Mouse (Mus musculus) megakaryocyte-erythroid progenitor cell, adult 5 weeks (primary cell): Measurements from ENCODE around the gene Gif. TPM values are rescaled to one million over a fixed set of nuclear protein-coding genes. Genes with fewer than 3 reads are reported as not detected.

Source experiments
- polyA plus RNA-seq: library from polyadenylated mRNA; stranded (reverse); fragments of >175 nt; gene quantifications from 2 replicates; pipeline ENCODE4 v1.2.3, GENCODE M21; 2012

Gif gene
- polyA plus RNA-seq = not detected in 2 replicates

GRCm38 (mm10) chr19:11747298-11747697 is at the start of gene Gif:
Gene Gif, plus strand, starts transcription at chr19:11747554.

GRCm38 (mm10) chr19:11770205-11770892 is 23.0 kb downstream of the Gif start, which contains the start of gene Mrpl16:
Gene Mrpl16, plus strand, starts transcription at chr19:11770391.

Other genes with a start within 250 kb of the Gif start
- 1.8 and 2.7 TPM in 2 replicates for gene Ms4a6b, start 231.0 kb upstream of the Gif start, polyA plus RNA-seq
- not detected in 2 replicates for gene Ms4a4d, start 210.8 kb upstream of the Gif start, polyA plus RNA-seq
- gene Ms4a6d, start 142.7 kb upstream of the Gif start, polyA plus RNA-seq = 0.04 and 0.34 TPM in 2 replicates
- 0.68 and 0.94 TPM in 2 replicates for gene Ms4a2, start 123.8 kb upstream of the Gif start, polyA plus RNA-seq
- 26.2 and 44.0 TPM in 2 replicates for gene Ms4a3, start 106.7 kb upstream of the Gif start, polyA plus RNA-seq
- not detected in 2 replicates for gene Oosp2, start 87.0 kb upstream of the Gif start, polyA plus RNA-seq
- 0.11 and 0.26 TPM in 2 replicates for gene Oosp1, start 56.4 kb upstream of the Gif start, polyA plus RNA-seq
- not detected in 2 replicates for gene Oosp3, start 50.5 kb upstream of the Gif start, polyA plus RNA-seq
- 19.4 and 19.9 TPM in 2 replicates for gene Mrpl16, start 22.8 kb downstream of the Gif start, polyA plus RNA-seq
- 8.1 and 15.3 TPM in 2 replicates for gene Stx3, start 71.8 kb downstream of the Gif start, polyA plus RNA-seq
- not detected in 2 replicates for gene Olfr1417, start 91.7 kb downstream of the Gif start, polyA plus RNA-seq
- gene Olfr1418, start 113.5 kb downstream of the Gif start, polyA plus RNA-seq = not detected in 2 replicates
- not detected in 2 replicates for gene Olfr1419, start 127.6 kb downstream of the Gif start, polyA plus RNA-seq
- not detected in 2 replicates for gene Olfr1420, start 139.0 kb downstream of the Gif start, polyA plus RNA-seq
- 11.8 and 12.1 TPM in 2 replicates for gene Patl1, start 164.8 kb downstream of the Gif start, polyA plus RNA-seq
- gene Osbp, start 218.4 kb downstream of the Gif start, polyA plus RNA-seq = 11.0 and 11.2 TPM in 2 replicates